Mouse (Mus musculus) erythroblast, adult 5-6 weeks (primary cell): Measurements from ENCODE around the gene Cldn16. TPM values are rescaled to one million over a fixed set of nuclear protein-coding genes. Genes with fewer than 3 reads are reported as not detected.
"Not testable (repeated sequence)": the region's sequence is repeated elsewhere in the genome, so short reads cannot be mapped to it uniquely, and the experiment has no call there.

ENCODE experiments used
- ATAC-seq: replicated peaks from 2 replicates; pipeline ENCODE4 v1.8.0; 2016; ENCODE audit warnings: moderate number of reproducible peaks, mild to moderate bottlenecking, moderate TSS enrichment, inconsistent platforms; ENCODE audit not compliant: poor library complexity, low FRiP score, severe bottlenecking
- total RNA-seq, 2 experiments: library from RNA; stranded (forward) in 1 of 2; stranded (reverse) in 1 of 2; fragments of 150-400 nt in 1 of 2; fragments of 200-764, 138-1000 nt in 1 of 2; gene quantifications; 2 replicates each; pipeline versions ENCODE4 v1.2.3 to v1.2.4; 2015 to 2017; ENCODE audit warnings: low replicate concordance in 2 of 2

The Cldn16 gene
- total RNA-seq (2015; ENCODE audit: low replicate concordance) (not detected in 2 replicates), total RNA-seq (2017; ENCODE audit: low replicate concordance) (not detected in 2 replicates)

GRCm38 (mm10) chr16:26462835-26463234 is at the start of gene Cldn16:
Gene Cldn16, plus strand, starts transcription at chr16:26463135.
- no peak for ATAC-seq

GRCm38 (mm10) chr16:26418616-26419015 is 44.3 kb upstream of the Cldn16 start:
- no peak for ATAC-seq

GRCm38 (mm10) chr16:26422078-26422477 is 40.9 kb upstream of the Cldn16 start:
- ATAC-seq = no peak

GRCm38 (mm10) chr16:26430246-26430645 is 32.7 kb upstream of the Cldn16 start:
- ATAC-seq = no peak

- ATAC-seq = no peak
These were observed 29.4 kb upstream of the Cldn16 start for GRCm38 (mm10) chr16:26433486-26433885.

GRCm38 (mm10) chr16:26440031-26440430 is 22.9 kb upstream of the Cldn16 start:
- ATAC-seq = no peak

- ATAC-seq = no peak
These were observed 21.8 kb upstream of the Cldn16 start for GRCm38 (mm10) chr16:26441156-26441555.

GRCm38 (mm10) chr16:26444843-26445242 is 18.1 kb upstream of the Cldn16 start:
- ATAC-seq = no peak

- no peak for ATAC-seq
These were observed 15.3 kb upstream of the Cldn16 start for GRCm38 (mm10) chr16:26447594-26447993.

- ATAC-seq = no peak
These were observed 8.8 kb upstream of the Cldn16 start for GRCm38 (mm10) chr16:26454163-26454562.

- no peak for ATAC-seq
These were observed 6.8 kb upstream of the Cldn16 start for GRCm38 (mm10) chr16:26456182-26456581.

GRCm38 (mm10) chr16:26466535-26466934 is 3.6 kb downstream of the Cldn16 start:
- ATAC-seq = no peak

- no peak for ATAC-seq
These were observed 8.3 kb downstream of the Cldn16 start for GRCm38 (mm10) chr16:26471254-26471653.

- no peak for ATAC-seq
These were observed 32.8 kb downstream of the Cldn16 start for GRCm38 (mm10) chr16:26495721-26496120.

- ATAC-seq = not testable (repeated sequence)
These were observed 36.8 kb downstream of the Cldn16 start for GRCm38 (mm10) chr16:26499705-26500104.

GRCm38 (mm10) chr16:26500738-26501137 is 37.8 kb downstream of the Cldn16 start:
- no peak for ATAC-seq

- no peak for ATAC-seq
These were observed 42.0 kb downstream of the Cldn16 start for GRCm38 (mm10) chr16:26504961-26505360.

- ATAC-seq = no peak
These were observed 56.7 kb downstream of the Cldn16 start for GRCm38 (mm10) chr16:26519596-26519995.

- no peak for ATAC-seq
These were observed 62.9 kb downstream of the Cldn16 start for GRCm38 (mm10) chr16:26525832-26526231.

- no peak for ATAC-seq
These were observed 63.7 kb downstream of the Cldn16 start, which contains the start of gene Tmem207 for GRCm38 (mm10) chr16:26526669-26527068. Gene Tmem207, minus strand, starts transcription at chr16:26526769.

GRCm38 (mm10) chr16:26527931-26528666 is 65.2 kb downstream of the Cldn16 start:
- ATAC-seq = no peak

GRCm38 (mm10) chr16:26530451-26530850 is 67.5 kb downstream of the Cldn16 start:
- ATAC-seq = no peak
